ENCODE assay signal across 24 mouse cellular contexts in the genomic region with DNA sequence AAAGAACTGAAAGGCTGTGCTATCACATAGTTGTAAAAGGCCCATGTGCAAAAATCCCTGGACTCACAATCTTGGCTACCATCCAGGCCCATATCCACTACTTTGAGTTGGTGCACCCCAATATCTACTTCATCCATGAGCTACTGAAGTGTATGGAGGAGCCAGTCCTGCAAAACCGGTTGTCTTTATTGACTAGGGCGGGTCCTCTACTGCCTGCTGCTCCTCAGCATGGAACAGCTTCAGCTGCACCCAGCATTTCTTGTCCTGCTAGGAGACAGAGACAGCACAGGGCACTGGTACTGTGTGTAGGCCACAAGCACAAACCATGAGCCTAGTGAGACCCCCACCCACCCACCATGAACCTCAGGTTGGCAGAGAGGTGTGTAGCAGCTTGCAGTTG. TPM values are rescaled to one million over a fixed set of nuclear protein-coding genes. Genes with fewer than 3 reads are reported as not detected.
"Had no signal": no experiment of that assay in that cellular context is flagged by ENCODE, and none has a peak within 500 bp of the region (broad histone marks: within the 10 kb centered on the region; RNA-seq: fewer than 3 reads in every experiment).

No protein-coding gene starts in this region.

- H3K4me1 ChIP-seq: midbrain, embryonic 12.5 days; midbrain, embryonic 15.5 days; neural tube, embryonic 12.5 days; neural tube, embryonic 15.5 days had no signal

- ATAC-seq: hindbrain, embryonic 16.5 days; liver, postnatal 0 days; midbrain, embryonic 15.5 days had no signal

- H3K36me3 ChIP-seq: midbrain, embryonic 12.5 days; midbrain, embryonic 15.5 days; neural tube, embryonic 12.5 days; neural tube, embryonic 15.5 days had no signal

- DNase-seq: kidney, adult 18-20 months; kidney, postnatal 10 days; kidney, postnatal 36 days; liver, postnatal 0 days; lung, embryonic 14.5 days; lung, postnatal 10 days; lung, postnatal 4 days; right cerebral cortex, adult 18-20 months; right cerebral cortex, postnatal 14 days; spleen, adult 18-20 months; thymus, adult 18-20 months; thymus, postnatal 36 days had no signal

- H3K9ac ChIP-seq: liver, embryonic 14.5 days; liver, postnatal 0 days; lung, embryonic 14.5 days; midbrain, embryonic 12.5 days; midbrain, embryonic 15.5 days; neural tube, embryonic 12.5 days; neural tube, embryonic 15.5 days had no signal

- H3K27me3 ChIP-seq: midbrain, embryonic 12.5 days; midbrain, embryonic 15.5 days; neural tube, embryonic 12.5 days; neural tube, embryonic 15.5 days had no signal

- H3K4me3 ChIP-seq: midbrain, embryonic 12.5 days; midbrain, embryonic 15.5 days; neural tube, embryonic 12.5 days; neural tube, embryonic 15.5 days had no signal

- H3K9me3 ChIP-seq: midbrain, embryonic 12.5 days; midbrain, embryonic 15.5 days; neural tube, embryonic 12.5 days; neural tube, embryonic 15.5 days had no signal

- H3K27ac ChIP-seq: liver, embryonic 14.5 days; midbrain, embryonic 12.5 days; midbrain, embryonic 15.5 days; neural tube, embryonic 12.5 days; neural tube, embryonic 15.5 days had no signal

- H3K4me2 ChIP-seq: liver, embryonic 11.5 days; lung, embryonic 14.5 days; midbrain, embryonic 12.5 days; midbrain, embryonic 15.5 days; neural tube, embryonic 12.5 days; neural tube, embryonic 15.5 days had no signal

RNA-seq across cellular contexts. Expression of a gene that starts 18.0 kb away (rescaled TPM):
- polyA plus RNA-seq: hindbrain, embryonic 16.5 days; kidney, embryonic 14.5 days; limb, embryonic 11.5 days; limb, embryonic 14.5 days; liver, embryonic 11.5 days; liver, embryonic 14.5 days; liver, postnatal 0 days; lung, embryonic 14.5 days; midbrain, embryonic 12.5 days; midbrain, embryonic 15.5 days; neural tube, embryonic 12.5 days; neural tube, embryonic 15.5 days; testis, adult 2 months; urinary bladder, adult 2 months had no signal

RNA-seq across cellular contexts. Expression of a gene that starts 58.0 kb away (rescaled TPM):
- polyA plus RNA-seq: hindbrain, embryonic 16.5 days; kidney, embryonic 14.5 days; limb, embryonic 11.5 days; liver, embryonic 11.5 days; liver, embryonic 14.5 days; liver, postnatal 0 days; lung, embryonic 14.5 days; midbrain, embryonic 12.5 days; midbrain, embryonic 15.5 days; neural tube, embryonic 12.5 days; neural tube, embryonic 15.5 days; testis, adult 2 months; urinary bladder, adult 2 months had no signal
